Mouse (Mus musculus) kidney, embryonic 15.5 days (tissue): ENCODE data around the gene H2-DMa. TPM values are rescaled to one million over a fixed set of nuclear protein-coding genes. Genes with fewer than 3 reads are reported as not detected.
"Not testable (repeated sequence)": the region's sequence is repeated elsewhere in the genome, so short reads cannot be mapped to it uniquely, and the experiment has no call there.

Experiments used
- ATAC-seq: fragments of 200-750 bp; cut with Nextera tagmentation; replicated peaks from 2 replicates; pipeline ENCODE4 v1.8.0; 2017; ENCODE audit warnings: moderate TSS enrichment; ENCODE audit not compliant: low FRiP score
- H3K27ac ChIP-seq: fragments of 300-500 bp; sonication (generic); 2 replicates; pipeline ENCODE4 v1.5.1; 2015; ENCODE audit warnings: mild to moderate bottlenecking, inconsistent platforms
- H3K27me3 ChIP-seq: fragments of 300-500 bp; sonication (generic); 2 replicates; pipeline ENCODE4 v1.6.1; 2015; ENCODE audit warnings: inconsistent platforms
- H3K36me3 ChIP-seq: fragments of 300-500 bp; sonication (generic); 2 replicates; pipeline ENCODE4 v1.6.1; 2015; ENCODE audit warnings: inconsistent platforms
- H3K4me1 ChIP-seq: fragments of 300-500 bp; sonication (generic); 2 replicates; pipeline ENCODE4 v1.6.1; 2015; ENCODE audit warnings: inconsistent platforms
- H3K4me2 ChIP-seq: fragments of 300-500 bp; sonication (generic); 2 replicates; pipeline ENCODE4 v1.6.1; 2015; ENCODE audit warnings: moderate library complexity, mild to moderate bottlenecking, inconsistent platforms
- H3K4me3 ChIP-seq: fragments of 300-500 bp; sonication (generic); replicated peaks from 2 replicates; pipeline ENCODE4 v1.5.1; 2015; ENCODE audit warnings: mild to moderate bottlenecking, inconsistent platforms
- H3K9ac ChIP-seq: fragments of 300-500 bp; sonication (generic); 2 replicates; pipeline ENCODE4 v1.6.1; 2015; ENCODE audit warnings: mild to moderate bottlenecking, inconsistent platforms
- H3K9me3 ChIP-seq: fragments of 300-500 bp; sonication (generic); replicated peaks from 2 replicates; pipeline ENCODE4 v1.6.1; 2016; ENCODE audit warnings: inconsistent platforms
- WGBS: fragments of 180-500 bp; shearing (Covaris S2); methylation state at CpG from one replicate; pipeline ENCODE4 v1.1.7; 2015; ENCODE audit warnings: mixed read lengths; 5-methylcytosine and 5-hydroxymethylcytosine counted together
- polyA plus RNA-seq: library from polyadenylated mRNA; unstranded; fragments of >200 nt; fragmentation: Nextera tagmentation; extraction: Ambion mirVana; gene quantifications from 2 replicates; pipeline ENCODE4 v1.2.1, GENCODE M21; 2015

H2-DMa gene
- polyA plus RNA-seq, 1 experiment from 2014 or later = 14.8 TPM

DNA sequence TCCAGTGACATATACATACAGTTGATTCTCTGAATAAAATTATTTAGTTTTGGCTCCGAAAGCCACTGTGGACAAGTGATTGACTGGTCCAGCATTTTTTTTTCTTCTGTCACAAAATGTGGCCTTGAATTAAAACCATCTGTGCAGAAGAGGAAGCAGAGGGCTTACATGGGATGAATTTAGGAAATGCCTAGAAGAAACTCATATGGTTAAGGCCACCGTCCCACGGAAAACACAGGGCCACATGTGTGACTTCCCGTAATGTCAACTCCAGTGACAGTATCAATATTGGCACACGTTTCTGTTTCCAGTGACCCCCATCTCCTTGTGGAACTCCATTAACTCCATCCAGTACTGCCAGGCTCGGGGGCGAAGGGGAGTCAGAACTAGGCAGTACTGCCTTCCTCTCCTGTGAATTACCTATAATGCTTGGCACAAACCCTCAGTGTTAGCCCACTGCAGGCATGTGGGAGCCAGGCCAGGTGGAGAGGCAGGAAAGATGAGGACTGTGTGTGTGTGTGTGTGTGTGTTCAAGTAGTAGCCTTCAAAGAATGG, 23.2 kb downstream of the H2-DMa start:
- H3K4me2 ChIP-seq = peak overlapping the region; percentile 8
- WGBS = 76% methylated on average over 7 of the region's 7 CpGs
- ATAC-seq = no peak

GRCm38 (mm10) chr17:34143033-34143432, 23.7 kb downstream of the H2-DMa start, which contains the start of gene H2-DMb2:
H2-DMb2 (plus strand) TSS chr17:34143307.
- Histone ChIP-seq H3K36me3 (no peaks in the 10 kb centered on the region), H3K4me3 (no peak within 1 kb of the TSS), H3K4me2 (peak within 1 kb of the TSS; percentile 8), H3K9me3 (no peaks in the 10 kb centered on the region), H3K4me1 (peaks cover 29% of the 10 kb centered on the region), H3K9ac (0 out of 2 replicates have a peak within 1 kb of the TSS, but pooled peaks have one; percentile 14), H3K27ac (peak within 1 kb of the TSS; percentile 70), H3K27me3 (peaks cover 36% of the 10 kb centered on the region)
- peak; percentile 80 for ATAC-seq
- 7% methylated on average over 7 of the region's 7 CpGs for WGBS

More for the DNA sequence above, 23.2 kb downstream of the H2-DMa start:
- H3K36me3 ChIP-seq = no peaks in the 10 kb centered on the region
- no peaks in the 10 kb centered on the region for H3K9me3 ChIP-seq
- H3K9ac ChIP-seq = no peak overlapping the region
- H3K4me3 ChIP-seq = no peak overlapping the region
- H3K4me1 ChIP-seq = peaks cover 29% of the 10 kb centered on the region
- H3K27me3 ChIP-seq = peaks cover 41% of the 10 kb centered on the region
- H3K27ac ChIP-seq = peak overlapping the region; percentile 70

- Histone ChIP-seq H3K4me1 (peaks cover 29% of the 10 kb centered on the region), H3K9me3 (no peaks in the 10 kb centered on the region), H3K4me2 (peak overlapping the region; percentile 8), H3K27me3 (peaks cover 32% of the 10 kb centered on the region), H3K27ac (no peak overlapping the region), H3K4me3 (no peak overlapping the region), H3K36me3 (no peaks in the 10 kb centered on the region), H3K9ac (no peak overlapping the region)
- 61% methylated on average over 5 of the region's 5 CpGs for WGBS
- no peak for ATAC-seq
These were observed 24.1 kb downstream of the H2-DMa start for GRCm38 (mm10) chr17:34143461-34143860.

GRCm38 (mm10) chr17:34144221-34144620, 24.9 kb downstream of the H2-DMa start:
- not testable (repeated sequence) for ATAC-seq, H3K4me2 ChIP-seq, H3K4me3 ChIP-seq, H3K36me3 ChIP-seq, H3K9me3 ChIP-seq
- Histone ChIP-seq H3K27me3 (peaks cover 24% of the 10 kb centered on the region), H3K4me1 (peaks cover 22% of the 10 kb centered on the region), H3K27ac (peak overlapping the region; percentile 62; the same call in 1 of the 2 replicates), H3K9ac (0 out of 2 replicates have a peak overlapping the region, but pooled peaks have one; percentile 14)
- 84% methylated on average over 4 of the region's 4 CpGs for WGBS

- Histone ChIP-seq H3K9ac (0 out of 2 replicates have a peak overlapping the region, but pooled peaks have one; percentile 7), H3K36me3 (no peaks in the 10 kb centered on the region), H3K27ac (peak overlapping the region; percentile 70), H3K4me2 (peak overlapping the region; percentile 30), H3K4me1 (peaks cover 15% of the 10 kb centered on the region), H3K27me3 (peaks cover 21% of the 10 kb centered on the region), H3K9me3 (no peaks in the 10 kb centered on the region), H3K4me3 (0 out of 2 replicates have a peak overlapping the region, but pooled peaks have one; percentile 4)
- WGBS = 51% methylated on average over 3 of the region's 3 CpGs
- peak; percentile 45; the same call in 1 of the 2 replicates for ATAC-seq
These were observed 25.6 kb downstream of the H2-DMa start for GRCm38 (mm10) chr17:34144960-34145371.

GRCm38 (mm10) chr17:34152923-34153322, 33.6 kb downstream of the H2-DMa start, which contains the start of gene H2-DMb1:
H2-DMb1 (plus strand) TSS chr17:34153072.
- no peak within 1 kb of the TSS for H3K27ac ChIP-seq
- H3K9ac ChIP-seq = no peak within 1 kb of the TSS
- WGBS = 61% methylated on average over 4 of the region's 4 CpGs
- no peak within 1 kb of the TSS for H3K4me3 ChIP-seq
- no peak within 1 kb of the TSS for H3K4me2 ChIP-seq
- peak; percentile 77 for ATAC-seq
- H3K4me1 ChIP-seq = no peaks in the 10 kb centered on the region
- H3K9me3 ChIP-seq = no peaks in the 10 kb centered on the region
- H3K27me3 ChIP-seq = 0 out of 2 replicates have a peak, but pooled peaks cover 3% of the 10 kb centered on the region
- H3K36me3 ChIP-seq = no peaks in the 10 kb centered on the region

DNA sequence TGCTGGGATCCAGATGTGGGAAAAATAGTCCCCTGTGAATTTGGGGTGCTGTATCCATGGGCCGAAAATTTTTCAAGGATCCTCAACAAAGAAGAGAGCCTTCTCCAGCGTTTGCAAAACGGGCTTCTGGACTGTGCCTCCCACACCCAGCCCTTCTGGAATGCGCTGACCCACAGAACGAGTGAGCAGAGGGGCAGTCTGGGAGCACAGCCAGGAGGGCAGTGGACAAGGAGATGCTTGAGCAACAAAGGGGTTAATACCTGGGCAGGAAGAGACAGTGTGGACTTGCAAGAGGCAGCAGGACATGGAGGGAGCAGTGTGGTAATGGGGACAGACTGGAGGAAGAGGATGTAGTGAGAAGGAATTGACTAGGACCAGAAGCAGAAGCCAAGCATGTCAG, 36.2 kb downstream of the H2-DMa start:
- no peak for ATAC-seq
- H3K36me3 ChIP-seq = no peaks in the 10 kb centered on the region
- H3K27ac ChIP-seq = no peak overlapping the region
- WGBS = 36% methylated on average over 5 of the region's 5 CpGs
- H3K4me3 ChIP-seq = no peak overlapping the region
- H3K9ac ChIP-seq = no peak overlapping the region
- 0 out of 2 replicates have a peak, but pooled peaks cover 3% of the 10 kb centered on the region for H3K27me3 ChIP-seq
- H3K9me3 ChIP-seq = no peaks in the 10 kb centered on the region
- no peak overlapping the region for H3K4me2 ChIP-seq
- no peaks in the 10 kb centered on the region for H3K4me1 ChIP-seq

GRCm38 (mm10) chr17:34164202-34164895, 45.0 kb downstream of the H2-DMa start:
- Histone ChIP-seq H3K27ac (no peak overlapping the region), H3K36me3 (no peaks in the 10 kb centered on the region), H3K4me2 (no peak overlapping the region), H3K4me3 (no peak overlapping the region), H3K9me3 (no peaks in the 10 kb centered on the region), H3K9ac (no peak overlapping the region), H3K4me1 (no peaks in the 10 kb centered on the region), H3K27me3 (0 out of 2 replicates have a peak, but pooled peaks cover 6% of the 10 kb centered on the region)
- WGBS = 51% methylated on average over 9 of the region's 9 CpGs
- ATAC-seq = no peak

DNA sequence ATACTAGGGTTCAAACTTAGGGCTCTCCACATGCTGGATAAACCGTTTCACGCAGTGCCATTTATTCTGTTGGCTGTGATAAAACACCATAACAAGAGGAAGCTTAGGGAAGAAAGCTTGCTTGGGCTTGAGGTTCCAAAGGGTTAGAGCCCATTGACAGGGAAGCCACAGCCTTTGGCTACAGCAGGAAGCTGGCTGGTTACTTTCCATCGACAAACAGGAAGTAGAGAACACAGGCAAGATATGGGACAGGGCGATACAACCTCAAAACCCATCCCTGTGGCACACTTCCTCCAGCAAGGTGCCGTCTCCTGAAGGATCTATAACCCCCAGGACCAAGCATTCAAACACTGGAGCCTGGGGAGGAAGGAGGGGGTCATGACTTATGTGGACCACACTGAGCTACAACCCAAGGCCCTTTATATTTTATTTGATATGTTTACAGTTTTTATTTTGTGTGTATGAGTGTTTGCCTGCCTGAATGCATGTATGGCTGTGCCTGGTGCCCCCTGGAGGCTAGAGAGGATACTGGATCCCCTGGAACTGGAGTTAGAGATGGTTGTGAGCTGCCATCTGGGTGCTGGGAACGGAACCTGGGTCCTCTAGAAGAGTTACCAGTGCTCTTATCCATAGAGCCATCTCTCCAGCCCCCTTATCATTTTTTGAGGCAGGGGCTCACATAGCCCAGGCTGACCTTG, 45.8 kb downstream of the H2-DMa start:
- no peak overlapping the region for H3K4me3 ChIP-seq
- no peak for ATAC-seq
- H3K9ac ChIP-seq = no peak overlapping the region
- no peak overlapping the region for H3K27ac ChIP-seq
- 0 out of 2 replicates have a peak, but pooled peaks cover 6% of the 10 kb centered on the region for H3K27me3 ChIP-seq
- no peak overlapping the region for H3K4me2 ChIP-seq
- 79% methylated on average over 6 of the region's 6 CpGs for WGBS
- H3K36me3 ChIP-seq = no peaks in the 10 kb centered on the region
- H3K4me1 ChIP-seq = no peaks in the 10 kb centered on the region
- H3K9me3 ChIP-seq = no peaks in the 10 kb centered on the region

DNA sequence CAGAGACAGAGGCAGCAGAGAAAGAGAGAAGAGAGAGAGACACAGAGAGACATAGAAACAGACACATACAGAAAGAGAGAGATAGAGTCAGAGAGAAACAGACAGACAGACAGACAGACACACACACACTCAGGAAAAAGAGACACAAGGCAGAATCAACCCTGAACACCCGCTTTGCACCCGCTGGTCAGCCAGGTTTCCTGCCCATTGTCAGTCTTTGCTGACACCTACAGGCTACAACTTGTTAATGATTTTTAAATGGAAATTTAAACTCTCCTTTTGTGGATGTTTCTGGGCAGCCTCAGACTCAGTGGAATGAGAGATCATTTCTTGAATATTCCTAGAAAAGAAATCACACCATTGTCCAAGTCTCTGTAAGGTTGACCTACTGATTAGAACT, 49.9 kb downstream of the H2-DMa start:
- Histone ChIP-seq H3K27me3 (peaks cover 10% of the 10 kb centered on the region), H3K4me1 (0 out of 2 replicates have a peak, but pooled peaks cover 3% of the 10 kb centered on the region), H3K36me3 (no peaks in the 10 kb centered on the region), H3K9ac (no peak overlapping the region), H3K4me2 (no peak overlapping the region), H3K4me3 (no peak overlapping the region), H3K27ac (no peak overlapping the region), H3K9me3 (no peaks in the 10 kb centered on the region)
- no peak for ATAC-seq
- WGBS = 0% methylated on average over 2 of the region's 2 CpGs

DNA sequence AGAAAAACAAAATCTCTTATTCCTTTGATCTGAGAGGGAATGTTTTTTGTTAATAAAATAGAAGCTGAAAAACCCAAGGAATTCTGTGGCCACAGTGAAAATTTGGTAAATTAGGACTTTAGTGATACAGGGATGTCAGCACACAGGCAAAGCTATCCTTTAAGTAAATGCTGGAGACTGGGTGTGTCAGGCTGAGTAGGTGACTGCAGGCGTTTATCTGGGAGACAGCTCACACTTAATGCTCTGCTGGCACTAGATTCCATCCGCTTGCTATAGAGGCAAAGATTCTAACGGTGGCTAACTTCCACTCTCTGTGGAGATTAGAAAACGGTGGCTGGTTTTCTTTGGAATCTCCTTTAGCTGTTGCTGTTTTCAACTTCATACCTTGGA, 51.1 kb downstream of the H2-DMa start:
- H3K9me3 ChIP-seq = no peaks in the 10 kb centered on the region
- H3K4me1 ChIP-seq = 0 out of 2 replicates have a peak, but pooled peaks cover 3% of the 10 kb centered on the region

More for the DNA sequence above, 51.1 kb downstream of the H2-DMa start:
- Histone ChIP-seq H3K36me3 (no peaks in the 10 kb centered on the region), H3K27ac (no peak overlapping the region), H3K4me2 (no peak overlapping the region), H3K27me3 (peaks cover 13% of the 10 kb centered on the region), H3K4me3 (no peak overlapping the region), H3K9ac (no peak overlapping the region)
- no peak for ATAC-seq
- 21% methylated on average over 4 of the region's 4 CpGs for WGBS
